Mouse (Mus musculus) brain, embryonic 14.5 days (tissue): Measurements from ENCODE around the gene Fbxo36. TPM values are rescaled to one million over a fixed set of nuclear protein-coding genes. Genes with fewer than 3 reads are reported as not detected.

Experiments used
- DNase-seq: peaks from one replicate; pipeline ENCODE4 v3.0.0-alpha.2; 2011; ENCODE audit warnings: low read depth
- CTCF ChIP-seq: fragments of 200-500 bp; IDR thresholded peaks from 2 replicates; pipeline ENCODE4 v1.5.1; 2012; ENCODE audit warnings: inconsistent platforms, mild to moderate bottlenecking, moderate library complexity, borderline replicate concordance; ENCODE audit not compliant: insufficient read depth, insufficient read length; ENCODE audit errors: extremely low read depth
- POLR2A ChIP-seq: fragments of 200-500 bp; IDR thresholded peaks from 2 replicates; pipeline ENCODE4 v1.6.1; 2012; ENCODE audit warnings: mild to moderate bottlenecking, inconsistent platforms, borderline replicate concordance; ENCODE audit not compliant: poor library complexity, insufficient read depth, insufficient read length, severe bottlenecking; ENCODE audit errors: extremely low read depth
- polyA plus RNA-seq: library from polyadenylated mRNA; depleted of rRNA; stranded (reverse); fragments of >200 nt; gene quantifications from 2 replicates; pipeline ENCODE4 v1.2.3, GENCODE M21; 2012

Fbxo36 gene
- polyA plus RNA-seq, 1 experiment, result 4.9 TPM

DNA sequence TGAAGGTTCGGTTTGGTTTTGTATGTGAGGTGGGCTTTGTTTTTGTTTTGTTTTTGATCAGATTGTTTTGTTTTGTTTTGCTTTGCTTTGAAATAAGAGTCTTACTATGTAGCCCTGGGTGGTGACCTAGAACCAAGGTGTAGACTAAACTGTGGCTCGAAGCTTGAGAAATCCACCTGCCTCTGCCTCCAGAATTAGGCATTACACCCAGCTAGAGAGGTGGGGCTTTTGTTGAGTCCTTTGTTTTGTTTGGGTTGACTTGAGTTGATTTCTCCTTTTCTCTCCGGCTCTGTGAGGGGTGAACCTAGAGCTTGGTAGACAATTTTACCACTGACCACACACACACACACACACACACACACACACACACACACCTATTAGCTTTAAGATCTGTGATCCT lies 1.4 kb downstream of the Fbxo36 start:
- no peak for TF ChIP-seq CTCF
- DNase-seq, result no peak

DNA sequence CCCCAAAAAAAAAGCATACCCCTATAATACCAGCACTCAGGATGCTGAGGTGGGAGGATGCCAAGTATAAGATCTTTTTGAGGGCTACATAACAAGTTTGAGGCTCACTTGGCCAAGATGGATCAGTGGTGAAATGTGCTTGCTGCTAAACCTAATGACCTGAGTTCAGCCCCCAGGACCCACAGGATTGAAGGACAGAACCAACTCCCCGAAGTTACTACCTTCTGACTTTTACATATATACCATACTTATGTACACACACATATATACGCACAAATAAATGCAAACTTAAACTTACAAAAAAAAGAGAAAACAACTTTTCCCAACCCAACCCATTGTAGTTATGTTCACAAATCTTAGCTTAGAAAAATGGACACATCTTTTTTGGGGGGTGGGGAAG lies 3.7 kb downstream of the Fbxo36 start:
- no peak for DNase-seq
- no peak for TF ChIP-seq POLR2A
- TF ChIP-seq CTCF, result no peak

GRCm38 (mm10) chr1:84847698-84848097 lies 8.1 kb downstream of the Fbxo36 start:
- no peak for DNase-seq
- TF ChIP-seq POLR2A (no peak), CTCF (no peak)

DNA sequence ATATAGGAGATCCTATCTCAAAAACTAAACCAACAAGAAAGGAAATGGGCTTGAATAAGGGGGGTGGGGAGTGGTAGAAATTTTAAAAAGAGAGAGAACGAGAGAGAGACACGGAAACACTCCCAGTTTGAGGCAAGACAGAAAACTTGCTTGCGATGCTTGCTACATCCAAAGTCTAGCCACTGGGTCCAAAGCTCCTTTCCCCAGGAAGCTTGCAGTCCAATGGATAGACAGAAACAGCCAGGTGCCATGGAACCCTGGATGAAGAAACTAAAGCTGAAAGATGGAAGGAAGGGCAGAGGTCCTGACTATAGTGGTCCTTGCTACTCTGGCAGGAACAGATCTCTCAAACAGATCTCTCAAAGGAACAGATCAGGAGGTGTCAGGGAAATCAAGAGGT lies 8.7 kb downstream of the Fbxo36 start:
- no peak for DNase-seq
- TF ChIP-seq POLR2A, result no peak
- TF ChIP-seq CTCF, result no peak

DNA sequence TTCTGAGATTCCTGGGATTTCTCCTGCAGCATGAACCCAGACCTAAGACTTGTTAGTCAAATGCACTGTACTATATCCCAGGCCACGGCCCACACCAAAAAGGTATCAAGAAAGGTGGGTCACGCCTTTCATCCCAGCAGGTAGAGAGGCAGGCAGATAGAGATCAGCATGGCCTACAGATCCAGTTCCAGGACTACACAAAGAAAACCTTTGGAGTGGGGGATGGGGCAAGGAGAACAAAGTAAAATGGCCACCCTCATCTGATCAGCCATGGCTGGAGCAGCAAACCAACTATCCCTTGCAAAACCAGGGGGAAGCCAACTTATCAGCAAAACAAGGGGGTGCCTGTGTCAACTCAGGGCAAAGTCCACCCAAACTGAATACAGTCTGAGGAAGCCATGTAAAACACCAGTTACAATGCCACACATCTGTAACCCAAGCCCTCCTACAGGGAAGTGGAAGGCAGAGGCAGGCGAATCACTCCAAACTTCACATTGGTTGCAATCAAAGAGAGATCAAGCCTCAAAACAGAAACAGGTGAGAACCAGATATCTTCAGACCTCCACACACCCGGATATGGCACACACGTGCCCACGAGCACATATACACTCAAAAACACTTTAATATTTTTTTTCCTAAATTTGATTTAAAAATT lies 9.3 kb downstream of the Fbxo36 start:
- DNase-seq, result no peak
- TF ChIP-seq POLR2A (no peak), CTCF (no peak)

DNA sequence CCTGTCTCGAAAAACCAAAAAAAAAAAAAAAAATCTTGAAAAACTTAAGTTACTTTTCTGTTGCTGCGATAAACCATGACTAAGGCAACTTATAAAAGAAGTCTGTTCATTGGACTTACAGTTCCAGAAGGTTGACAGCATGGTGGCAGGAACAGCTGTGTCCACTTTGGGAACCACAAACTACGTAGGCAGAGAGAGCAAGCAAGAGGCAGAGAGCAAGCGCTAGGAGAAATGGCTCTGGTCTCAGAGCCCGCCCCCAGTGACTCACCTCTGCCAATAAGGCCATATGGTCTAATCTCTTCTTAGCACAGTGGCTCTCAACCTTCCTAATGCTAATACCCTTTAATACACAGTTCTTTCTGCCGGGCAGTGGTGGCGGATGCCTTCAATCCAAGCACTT lies 10.2 kb downstream of the Fbxo36 start:
- no peak for DNase-seq
- TF ChIP-seq CTCF (no peak), POLR2A (no peak)

DNA sequence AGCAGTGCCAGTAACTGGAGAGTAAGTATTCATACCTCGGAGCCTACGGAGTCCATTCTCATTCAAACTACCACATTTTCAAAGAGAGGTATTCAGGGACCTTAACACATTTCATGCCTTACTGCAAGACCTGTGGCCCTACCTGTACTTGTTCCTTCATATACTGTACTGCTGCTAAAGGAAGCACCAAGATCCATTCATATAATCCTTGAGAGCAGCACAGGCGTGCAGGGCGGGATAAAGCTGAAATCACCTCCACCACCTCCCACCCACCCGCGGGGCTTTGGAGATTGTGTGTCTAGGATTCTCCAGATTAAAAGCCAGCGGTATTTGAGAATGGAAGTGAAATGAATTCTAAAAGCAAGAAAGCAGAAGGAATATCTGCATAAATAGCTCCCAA lies 10.8 kb downstream of the Fbxo36 start:
- DNase-seq, result no peak
- TF ChIP-seq CTCF (no peak), POLR2A (no peak)

GRCm38 (mm10) chr1:84851512-84852235 lies 12.0 kb downstream of the Fbxo36 start:
- TF ChIP-seq CTCF, result no peak
- TF ChIP-seq POLR2A, result no peak
- DNase-seq, result no peak

DNA sequence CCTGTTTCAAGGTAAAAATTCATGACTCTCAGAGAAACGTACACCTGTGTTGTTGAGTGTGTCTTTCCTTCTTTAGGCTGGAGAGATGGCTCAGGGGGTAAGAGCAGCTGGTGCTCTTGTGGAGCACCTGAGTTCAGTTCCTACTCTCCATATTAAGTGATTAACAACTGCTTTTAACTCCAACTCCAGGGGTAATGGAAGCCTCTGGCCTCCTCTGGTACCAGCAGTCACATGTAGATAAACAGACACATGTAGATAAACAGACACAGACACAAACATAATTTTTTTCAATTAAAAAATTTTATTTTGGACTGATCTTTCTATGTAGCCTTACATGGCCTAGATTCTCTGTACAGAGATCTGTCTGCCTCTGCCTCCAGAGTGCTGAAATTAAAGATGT lies 14.1 kb downstream of the Fbxo36 start:
- DNase-seq, result no peak
- TF ChIP-seq POLR2A, result no peak
- TF ChIP-seq CTCF, result no peak

DNA sequence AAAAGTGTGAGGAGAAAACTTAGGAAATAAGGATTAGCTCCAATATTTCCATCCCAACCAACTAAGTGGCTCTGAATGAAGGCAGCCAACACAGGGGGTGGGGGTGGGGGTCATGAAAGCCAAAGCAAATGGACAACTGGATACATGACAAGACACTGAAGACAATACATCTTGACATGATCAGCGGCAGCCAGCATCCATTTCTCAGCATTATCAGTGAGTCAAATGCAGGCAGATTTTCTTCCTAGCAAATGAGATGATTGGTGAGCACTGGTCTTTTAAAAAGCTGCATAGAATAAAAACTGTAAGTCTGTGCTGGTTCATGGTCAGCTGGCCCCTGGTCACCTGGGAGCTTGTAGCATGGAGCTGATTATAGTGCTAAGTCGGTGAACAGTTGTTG lies 15.3 kb downstream of the Fbxo36 start:
- no peak for DNase-seq
- TF ChIP-seq POLR2A (no peak), CTCF (no peak)

- TF ChIP-seq CTCF (no peak), POLR2A (no peak)
- no peak for DNase-seq
Measured at GRCm38 (mm10) chr1:84855756-84856155, 16.1 kb downstream of the Fbxo36 start.

- no peak for DNase-seq
- TF ChIP-seq CTCF (no peak), POLR2A (no peak)
Measured at GRCm38 (mm10) chr1:84859597-84859996, 20.0 kb downstream of the Fbxo36 start.

DNA sequence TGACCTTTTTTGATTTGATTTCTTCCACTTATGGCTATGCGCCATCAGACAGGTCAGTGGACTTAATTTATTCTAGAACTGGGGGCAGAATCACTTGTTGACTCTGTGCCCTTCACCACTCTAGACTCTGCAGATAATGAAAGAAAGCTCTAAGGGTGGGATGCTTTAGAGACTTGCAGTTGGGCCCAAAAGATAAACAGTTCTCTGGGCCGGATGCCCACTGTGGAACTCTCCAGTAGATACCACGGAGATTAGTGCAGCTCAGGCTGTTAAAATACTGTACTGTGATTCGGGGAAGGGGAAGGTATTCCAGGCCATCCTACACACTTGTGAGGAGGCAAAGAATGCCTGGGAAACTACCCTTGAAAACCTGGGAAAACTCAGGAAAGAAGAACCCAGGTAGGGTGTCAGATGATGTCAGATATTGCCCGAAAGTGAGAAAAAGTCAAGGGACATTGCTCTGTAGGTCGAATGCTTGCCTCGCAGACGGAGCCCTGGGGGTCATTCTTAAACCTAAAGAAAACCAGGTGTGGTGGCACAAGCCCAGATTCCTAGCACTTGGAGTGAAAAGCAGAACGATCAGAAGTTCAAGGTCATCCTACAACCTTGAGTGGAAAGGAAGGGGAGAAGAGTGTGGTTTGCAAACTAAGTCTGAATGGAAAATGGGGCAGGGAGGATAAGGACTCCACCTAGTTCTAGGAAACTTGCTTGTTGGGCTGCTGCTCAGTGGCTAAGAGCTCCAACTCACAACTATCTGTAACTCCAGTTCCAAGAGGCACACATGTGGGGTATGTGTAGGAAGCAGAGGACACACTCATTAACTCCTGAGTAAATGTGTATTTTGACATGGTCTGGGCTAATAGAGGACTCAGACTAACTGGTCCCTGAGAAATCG lies 21.0 kb downstream of the Fbxo36 start:
- no peak for DNase-seq
- TF ChIP-seq CTCF (no peak), POLR2A (no peak)
